ENCODE assay signal across 23 mouse cellular contexts in the genomic region with DNA sequence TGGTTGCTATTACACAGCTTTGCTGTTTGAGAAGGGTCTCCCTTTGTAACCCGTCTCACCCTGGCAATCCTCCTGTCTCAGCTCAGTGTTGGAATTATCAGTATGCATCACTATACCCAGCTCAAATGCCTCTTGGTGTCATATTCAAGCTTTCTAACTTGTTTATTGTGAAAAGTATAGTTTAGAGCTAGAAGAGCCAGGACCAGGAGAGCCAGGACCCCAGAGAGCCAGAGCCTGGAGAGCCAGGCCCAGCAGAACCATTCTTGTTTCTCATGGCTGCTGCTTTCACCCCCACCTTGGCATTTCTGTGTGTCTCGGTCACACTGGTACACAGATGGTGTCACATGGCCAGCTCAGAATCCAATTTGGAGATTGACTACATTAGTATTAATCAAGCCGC.
"Had no signal": no experiment of that assay in that cellular context is flagged by ENCODE, and none has a peak within 500 bp of the region (broad histone marks: within the 10 kb centered on the region; RNA-seq: fewer than 3 reads in every experiment).

No protein-coding gene starts in this region.

- H3K27ac ChIP-seq: hindbrain, embryonic 13.5 days; hindbrain, embryonic 15.5 days; hindbrain, postnatal 0 days; intestine, embryonic 15.5 days; kidney, embryonic 15.5 days; kidney, postnatal 0 days; limb, embryonic 13.5 days; limb, embryonic 15.5 days; liver, embryonic 12.5 days had no signal

- H3K4me3 ChIP-seq: heart, embryonic 12.5 days; hindbrain, embryonic 13.5 days; hindbrain, embryonic 15.5 days; intestine, embryonic 15.5 days; kidney, embryonic 15.5 days; limb, embryonic 13.5 days; limb, embryonic 15.5 days; liver, embryonic 12.5 days had no signal

- H3K9ac ChIP-seq: forebrain, postnatal 0 days; heart, embryonic 12.5 days; hindbrain, embryonic 13.5 days; hindbrain, embryonic 15.5 days; intestine, embryonic 15.5 days; kidney, embryonic 15.5 days; limb, embryonic 13.5 days; limb, embryonic 15.5 days; liver, embryonic 12.5 days had no signal

- H3K9me3 ChIP-seq: heart, embryonic 12.5 days; hindbrain, embryonic 13.5 days; hindbrain, embryonic 15.5 days; intestine, embryonic 15.5 days; kidney, embryonic 15.5 days; limb, embryonic 13.5 days; limb, embryonic 15.5 days; liver, embryonic 12.5 days had no signal

- H3K27me3 ChIP-seq: heart, embryonic 12.5 days; hindbrain, embryonic 15.5 days; intestine, embryonic 15.5 days; kidney, embryonic 15.5 days; limb, embryonic 13.5 days; limb, embryonic 15.5 days; liver, embryonic 12.5 days had no signal

- H3K36me3 ChIP-seq: heart, embryonic 12.5 days; hindbrain, embryonic 13.5 days; hindbrain, embryonic 15.5 days; intestine, embryonic 15.5 days; kidney, embryonic 15.5 days; limb, embryonic 13.5 days; limb, embryonic 15.5 days; liver, embryonic 12.5 days had no signal

- ATAC-seq: forebrain, postnatal 0 days; hindbrain, postnatal 0 days; intestine, embryonic 15.5 days; liver, embryonic 12.5 days had no signal

- H3K4me1 ChIP-seq: hindbrain, embryonic 13.5 days; hindbrain, embryonic 15.5 days had no signal

- DNase-seq: forebrain, postnatal 0 days; gastrocnemius, postnatal 14 days; gastrocnemius, postnatal 36 days; heart, postnatal 10 days; heart, postnatal 36 days; kidney, adult 11 months; kidney, adult 2 months; kidney, adult 9 months; kidney, postnatal 14 days; kidney, postnatal 36 days; layer of hippocampus, adult 9-11 months; layer of hippocampus, postnatal 36 days; left cerebral cortex, postnatal 4 days had no signal

- H3K4me2 ChIP-seq: heart, embryonic 12.5 days; hindbrain, embryonic 13.5 days; hindbrain, embryonic 15.5 days; intestine, embryonic 15.5 days; kidney, embryonic 15.5 days; limb, embryonic 13.5 days; limb, embryonic 15.5 days; liver, embryonic 12.5 days had no signal
